Mouse (Mus musculus) erythroblast, embryonic 14.5 days (primary cell): ENCODE data around the gene Rnf114.

ENCODE experiments used
- GATA1 ChIP-seq: IDR thresholded peaks from 2 replicates; pipeline ENCODE4 v1.6.1; 2012; ENCODE audit warnings: low read length, inconsistent platforms, mixed read lengths
- TAL1 ChIP-seq: IDR thresholded peaks from 3 replicates; pipeline ENCODE4 v1.6.1; 2012; ENCODE audit warnings: low read length, inconsistent platforms, mixed read lengths

- no peak for TF ChIP-seq GATA1
- no peak for TF ChIP-seq TAL1
Observed at GRCm38 (mm10) chr2:167544004-167544356, 51.5 kb downstream of the Rnf114 start.
